Mouse (Mus musculus) cerebellum, adult 2 months (tissue): ENCODE measurements around the gene Ube2q1.

Source experiments
- CTCF ChIP-seq: fragments of 200-500 bp; IDR thresholded peaks from 2 replicates; pipeline ENCODE4 v1.5.1; 2011; ENCODE audit warnings: low read depth, mild to moderate bottlenecking, control low read depth, low read length, moderate library complexity, borderline replicate concordance; ENCODE audit not compliant: insufficient read depth
- POLR2A ChIP-seq: fragments of 200-500 bp; IDR thresholded peaks from 2 replicates; pipeline ENCODE4 v1.6.1; 2011; ENCODE audit warnings: low read length, control low read depth, borderline replicate concordance; ENCODE audit not compliant: insufficient read depth

DNA sequence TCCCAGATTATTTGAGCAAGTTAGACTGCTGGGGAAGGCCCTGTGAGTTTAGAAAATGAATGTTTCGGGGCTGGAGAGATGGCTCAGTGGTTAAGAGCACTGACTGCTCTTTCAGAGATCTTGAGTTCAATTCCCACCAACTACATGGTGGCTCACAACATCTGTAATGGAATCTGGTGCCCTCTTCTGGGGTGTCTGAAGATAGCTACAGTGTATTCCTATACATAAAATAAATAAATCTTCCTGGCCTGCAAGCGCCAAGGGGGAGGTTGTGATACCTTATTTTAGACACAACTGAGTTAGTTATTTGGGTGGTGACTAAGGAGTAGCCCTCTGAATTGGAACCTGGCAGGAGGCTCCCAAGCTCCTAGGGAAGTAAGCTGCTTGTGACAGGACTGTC is 44.6 kb upstream of the Ube2q1 start:
- TF ChIP-seq POLR2A (no peak), CTCF (no peak)
